9 mouse cellular contexts compared by ENCODE assay signal in the genomic region with DNA sequence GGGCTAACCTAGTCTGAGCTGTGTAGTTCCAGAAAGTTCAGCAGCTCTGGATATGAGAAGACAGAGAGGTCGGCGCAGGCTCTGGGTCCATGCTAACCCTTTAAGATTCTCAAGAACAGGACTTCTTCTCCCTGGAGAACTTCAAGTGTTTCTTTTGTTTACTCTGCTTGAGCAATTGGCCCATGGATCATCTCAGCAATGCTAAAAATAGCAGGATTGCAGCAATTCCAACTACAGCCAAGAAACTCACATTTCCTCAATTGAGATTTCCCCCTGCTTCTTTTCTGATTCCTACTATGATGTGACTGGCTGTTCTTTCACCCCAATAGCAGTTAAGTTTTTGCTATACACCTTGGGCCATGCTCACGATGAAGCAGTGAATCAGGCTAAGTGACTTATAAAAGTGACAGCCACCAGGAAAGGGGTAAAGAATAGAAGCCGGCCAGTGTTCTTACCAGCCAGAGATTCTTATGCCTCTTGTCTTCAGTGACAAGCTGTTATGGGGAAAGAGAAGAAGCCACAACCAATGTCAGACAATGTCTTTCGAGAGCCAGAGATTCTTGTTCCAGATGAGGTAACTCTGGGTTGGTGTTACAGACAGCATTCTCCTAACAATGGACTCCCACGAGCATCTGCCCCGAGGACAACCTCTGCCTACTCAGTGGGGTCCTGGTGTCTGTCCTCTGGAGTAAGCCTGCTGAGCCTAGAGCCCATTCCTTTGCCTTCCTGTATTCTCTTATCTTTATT. TPM values are rescaled to one million over a fixed set of nuclear protein-coding genes. Genes with fewer than 3 reads are reported as not detected.
A peak's percentile ranks its signal among the peaks of the same experiment; 100 is the strongest.
DNase-seq lines count a peak whose midpoint lies in the region; ATAC-seq and TF ChIP-seq lines count a peak whose summit lies in the region.
"Had no signal": no experiment of that assay in that cellular context is flagged by ENCODE, and none has a peak within 500 bp of the region (broad histone marks: within the 10 kb centered on the region; RNA-seq: fewer than 3 reads in every experiment).

No protein-coding gene starts in this region.

- no peak overlapping the region for H3K4me3 ChIP-seq in embryonic facial prominence, embryonic 13.5 days
- H3K4me3 ChIP-seq in embryonic facial prominence, embryonic 10.5 days: no peak overlapping the region
- no peak overlapping the region for H3K4me3 ChIP-seq in spleen, adult 2 months (ENCODE audit: extremely low read depth, insufficient read depth, insufficient read length)

- no peaks in the 10 kb centered on the region for H3K27me3 ChIP-seq in embryonic facial prominence, embryonic 13.5 days
- H3K27me3 ChIP-seq in embryonic facial prominence, embryonic 10.5 days (replicated peaks; ENCODE audit: low read depth, poor library complexity, severe bottlenecking): no peaks in the 10 kb centered on the region
- no peaks in the 10 kb centered on the region for H3K27me3 ChIP-seq in spleen, adult 2 months (ENCODE audit: control insufficient read depth, insufficient read depth, low read length)

- WGBS in embryonic facial prominence, embryonic 13.5 days: 81% methylated on average over 7 of the region's 7 CpGs
- 86% methylated on average over 7 of the region's 7 CpGs for WGBS in embryonic facial prominence, embryonic 10.5 days
- 89% methylated on average over 7 of the region's 7 CpGs for WGBS in spleen, adult 2 months

- peak overlapping the region; percentile 39; the same call in 1 of the 2 replicates for H3K27ac ChIP-seq in embryonic facial prominence, embryonic 13.5 days
- no peak overlapping the region for H3K27ac ChIP-seq in embryonic facial prominence, embryonic 10.5 days (replicated peaks)
- H3K27ac ChIP-seq in spleen, adult 2 months (ENCODE audit: insufficient read depth, low read length): 0 out of 2 replicates have a peak overlapping the region, but pooled peaks have one; percentile 40

- no peak for DNase-seq in embryonic facial prominence, embryonic 10.5 days (ENCODE audit: low spot score)
- no peak for DNase-seq in spleen, adult 2 months (ENCODE audit: low read depth in 1 of 2, low spot score in 2 of 2)
- DNase-seq in spleen, postnatal 10 days (ENCODE audit: low spot score in 2 of 2): no peak
- peak; percentile 57 to 82 for DNase-seq in lung, adult 18-20 months
- peak; percentile 52 for DNase-seq in yolk sac, embryonic 10.5 days (ENCODE audit: low spot score)
- no peak for DNase-seq in neural tube, embryonic 10.5 days (ENCODE audit: extremely low spot score, low spot score)
- DNase-seq in ovary, adult 18-20 months (ENCODE audit: low spot score): no peak

- no peaks in the 10 kb centered on the region for H3K9me3 ChIP-seq in embryonic facial prominence, embryonic 13.5 days
- H3K9me3 ChIP-seq in embryonic facial prominence, embryonic 10.5 days: no peaks in the 10 kb centered on the region

- TF ChIP-seq CTCF in spleen, adult 2 months (IDR thresholded peaks at IDR 0.05; ENCODE audit: extremely low read depth, insufficient read depth, insufficient read length, insufficient replicate concordance): no peak

- no peak overlapping the region for H3K4me2 ChIP-seq in embryonic facial prominence, embryonic 13.5 days

- no peak for TF ChIP-seq POLR2A in spleen, adult 2 months (IDR thresholded peaks at IDR 0.05; ENCODE audit: low read depth, low read length)

- peaks cover 65% of the 10 kb centered on the region for H3K36me3 ChIP-seq in embryonic facial prominence, embryonic 13.5 days
- peaks cover 93% of the 10 kb centered on the region for H3K36me3 ChIP-seq in embryonic facial prominence, embryonic 10.5 days (replicated peaks)
- H3K36me3 ChIP-seq in spleen, adult 2 months (ENCODE audit: control insufficient read depth, insufficient read depth, low read length): no peaks in the 10 kb centered on the region

- no peak overlapping the region for H3K9ac ChIP-seq in embryonic facial prominence, embryonic 13.5 days

- ATAC-seq in embryonic facial prominence, embryonic 13.5 days (ENCODE audit: insufficient number of reproducible peaks, insufficient read depth, low FRiP score, low TSS enrichment, low read depth): no peak
- ATAC-seq: forebrain, embryonic 14.5 days had no signal

- H3K4me1 ChIP-seq in embryonic facial prominence, embryonic 13.5 days: 0 out of 2 replicates have a peak, but pooled peaks cover 4% of the 10 kb centered on the region
- H3K4me1 ChIP-seq in embryonic facial prominence, embryonic 10.5 days: peaks cover 22% of the 10 kb centered on the region
- no peaks in the 10 kb centered on the region for H3K4me1 ChIP-seq in spleen, adult 2 months (ENCODE audit: control insufficient read depth, insufficient read depth, insufficient read length)

RNA-seq across cellular contexts. Expression of gene Susd2, which starts 33.2 kb away (rescaled TPM):
- 1.6 and 2.8 TPM in 2 replicates for polyA plus RNA-seq in embryonic facial prominence, embryonic 13.5 days (2015; fragmentation: Nextera tagmentation; extraction: Ambion mirVana)
- 1.6 and 1.8 TPM in 2 replicates for polyA plus RNA-seq in embryonic facial prominence, embryonic 10.5 days (2016; fragmentation: Nextera tagmentation; extraction: Ambion mirVana)
- polyA plus RNA-seq in spleen, adult 2 months (2012; rRNA removed): 14.8 and 17.3 TPM in 2 replicates

Comparison
In these comparisons a context has a peak if more than half of its experiments do, and no peak if none do; other contexts are left out.
1. DNase-seq: peak in lung, adult 18-20 months (2 of 2) and yolk sac, embryonic 10.5 days (single experiment); none in embryonic facial prominence, embryonic 10.5 days (single experiment), spleen, adult 2 months (0 of 2), spleen, postnatal 10 days (0 of 2), neural tube, embryonic 10.5 days (single experiment) and ovary, adult 18-20 months (single experiment).